Mouse (Mus musculus): ENCODE data around the gene Usp15.

- TF ChIP-seq GATA1 (IDR thresholded peaks at IDR 0.05; ENCODE audit: low read length): peak; percentile 64
- TF ChIP-seq TAL1 (IDR thresholded peaks at IDR 0.05; ENCODE audit: low read length): peak; percentile 74
Observed at GRCm38 (mm10) chr10:123195961-123196834, 597 bp downstream of the Usp15 start.

Data from erythroblast, embryonic 14.5 days (primary cell).